Mouse (Mus musculus) MEL (cell line): ENCODE measurements around the gene Pard3b.

ENCODE experiments used
- CHD1 ChIP-seq: IDR thresholded peaks from 2 replicates; pipeline ENCODE4 v1.6.1; 2012; ENCODE audit warnings: low read depth, mild to moderate bottlenecking, inconsistent platforms, low read length, improper control_type of control experiment
- CTCF ChIP-seq, 3 experiments: IDR thresholded peaks in 2 of 3; conservative IDR thresholded peaks in 1 of 3; 2 replicates each; pipeline ENCODE4 v1.5.1; 2011 to 2012; ENCODE audit warnings: low read length in 3 of 3, low read depth in 2 of 3, mild to moderate bottlenecking in 2 of 3, improper control_type of control experiment in 1 of 3, inconsistent platforms in 1 of 3, mixed read lengths in 1 of 3, moderate library complexity in 1 of 3; ENCODE audit not compliant: control insufficient read depth in 1 of 3, insufficient read depth in 1 of 3, poor library complexity in 1 of 3, severe bottlenecking in 1 of 3
- E2F4 ChIP-seq: IDR thresholded peaks from 2 replicates; pipeline ENCODE4 v1.6.1; 2011; ENCODE audit warnings: low read depth, low read length, improper control_type of control experiment, borderline replicate concordance
- ELF1 ChIP-seq: IDR thresholded peaks from 2 replicates; pipeline ENCODE4 v1.6.1; 2014; ENCODE audit warnings: low read depth, mild to moderate bottlenecking, inconsistent platforms, low read length, improper control_type of control experiment, moderate library complexity
- EP300 ChIP-seq, 2 experiments: IDR thresholded peaks; 2 replicates each; pipeline ENCODE4 v1.6.1; 2011; ENCODE audit warnings: improper control_type of control experiment in 2 of 2, low read length in 2 of 2, low read depth in 1 of 2, mild to moderate bottlenecking in 1 of 2
- GATA1 ChIP-seq: IDR thresholded peaks from 2 replicates; pipeline ENCODE4 v1.6.1; 2011; ENCODE audit warnings: low read depth, low read length, improper control_type of control experiment
- KAT2A ChIP-seq: conservative IDR thresholded peaks from 2 replicates; pipeline ENCODE4 v1.6.1; 2012; ENCODE audit warnings: low read depth, low read length, improper control_type of control experiment, inconsistent platforms
- MEF2A ChIP-seq: IDR thresholded peaks from 2 replicates; pipeline ENCODE4 v1.6.1; 2014; ENCODE audit warnings: low read depth, mild to moderate bottlenecking, inconsistent platforms, low read length, improper control_type of control experiment; ENCODE audit not compliant: poor library complexity, insufficient replicate concordance, severe bottlenecking; ENCODE audit errors: extremely low read depth
- POLR2A ChIP-seq, 2 experiments: IDR thresholded peaks; 2 replicates each; pipeline ENCODE4 v1.6.1; 2011 to 2012; ENCODE audit warnings: low read length in 2 of 2, mild to moderate bottlenecking in 2 of 2, control low read depth in 1 of 2, improper control_type of control experiment in 1 of 2, low read depth in 1 of 2, moderate library complexity in 1 of 2; ENCODE audit not compliant: control insufficient read depth in 1 of 2, insufficient read depth in 1 of 2, poor library complexity in 1 of 2
- UBTF ChIP-seq: IDR thresholded peaks from 2 replicates; pipeline ENCODE4 v1.6.1; 2012; ENCODE audit warnings: low read depth, mild to moderate bottlenecking, inconsistent platforms, low read length, improper control_type of control experiment, moderate library complexity, borderline replicate concordance; ENCODE audit not compliant: insufficient read depth
- ZKSCAN1 ChIP-seq: IDR thresholded peaks from 2 replicates; pipeline ENCODE4 v1.6.1; 2012; ENCODE audit warnings: low read depth, mild to moderate bottlenecking, inconsistent platforms, low read length, improper control_type of control experiment, moderate library complexity
- ZMIZ1 ChIP-seq: IDR thresholded peaks from 2 replicates; pipeline ENCODE4 v1.6.1; 2012; ENCODE audit warnings: low read depth, mild to moderate bottlenecking, inconsistent platforms, low read length, improper control_type of control experiment, moderate library complexity
- ZNF384 ChIP-seq: IDR thresholded peaks from 2 replicates; pipeline ENCODE4 v1.6.1; 2012; ENCODE audit warnings: low read depth, mild to moderate bottlenecking, inconsistent platforms, low read length, improper control_type of control experiment

DNA sequence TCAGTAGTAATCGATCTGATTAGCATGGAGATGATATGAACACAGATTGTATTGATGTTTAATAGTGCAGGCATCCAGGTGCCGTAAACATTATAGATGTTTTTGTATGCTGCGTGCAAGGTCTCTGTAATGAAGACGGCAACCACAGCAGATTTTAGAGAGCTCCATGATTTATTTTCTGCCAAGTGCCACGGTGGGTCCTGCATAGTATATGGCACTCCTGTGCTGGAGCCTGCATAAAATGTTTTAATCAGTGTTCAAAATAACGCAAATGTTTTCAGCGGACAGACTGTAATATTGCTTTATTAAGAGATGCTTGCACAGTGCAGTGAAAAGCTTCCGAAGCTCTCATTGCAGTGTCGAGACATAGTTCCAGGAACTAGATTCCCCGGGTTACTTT is 301.3 kb downstream of the Pard3b start:
- TF ChIP-seq GATA1: no peak
- no peak for TF ChIP-seq ZKSCAN1
- no peak for TF ChIP-seq ZMIZ1
- no peak for TF ChIP-seq UBTF
- no peak for TF ChIP-seq POLR2A (IDR thresholded peaks at IDR 0.05; ENCODE audit: control insufficient read depth in 1 of 2, insufficient read depth in 1 of 2, low read depth in 1 of 2, low read length in 2 of 2, poor library complexity in 1 of 2)
- no peak for TF ChIP-seq CTCF (IDR thresholded peaks at IDR 0.05 in 2 of 3, conservative IDR thresholded peaks at IDR 0.05 in 1 of 3; ENCODE audit: control insufficient read depth in 1 of 3, insufficient read depth in 1 of 3, low read depth in 2 of 3, low read length in 3 of 3, poor library complexity in 1 of 3, severe bottlenecking in 1 of 3)
- TF ChIP-seq ZNF384: no peak
- TF ChIP-seq MEF2A: no peak
- TF ChIP-seq KAT2A: no peak
- no peak for TF ChIP-seq EP300 (IDR thresholded peaks at IDR 0.05; ENCODE audit: low read depth in 1 of 2, low read length in 2 of 2)
- TF ChIP-seq ELF1: no peak
- TF ChIP-seq CHD1: no peak
- TF ChIP-seq E2F4: no peak
